Mouse (Mus musculus): Measurements from ENCODE around the gene Mob2. TPM values are rescaled to one million over a fixed set of nuclear protein-coding genes. Genes with fewer than 3 reads are reported as not detected.

Mob2 gene
- polyA plus RNA-seq, 1 experiment from 2014 or later: 52.9 TPM

GRCm38 (mm10) chr7:142025926-142026325 is 34.9 kb downstream of the Mob2 start:
- ATAC-seq (replicated peaks; ENCODE audit: low FRiP score) (no peak), DNase-seq (ENCODE audit: low spot score) (no peak)
- no peak overlapping the region for H3K4me2 ChIP-seq (ENCODE audit: low read depth, low read length, severe bottlenecking)
- no peaks in the 10 kb centered on the region for H3K4me1 ChIP-seq (replicated peaks; ENCODE audit: control insufficient read depth, insufficient read depth, low read length)
- no peaks in the 10 kb centered on the region for H3K27me3 ChIP-seq (ENCODE audit: control insufficient read depth, insufficient read depth, low read length)
- WGBS: 91% methylated on average over 4 of the region's 4 CpGs
- H3K9me3 ChIP-seq (ENCODE audit: control insufficient read depth, low read length): no peaks in the 10 kb centered on the region
- H3K27ac ChIP-seq (ENCODE audit: low read depth, low read length): no peak overlapping the region
- no peak overlapping the region for H3K9ac ChIP-seq (ENCODE audit: low read length)
- no peaks in the 10 kb centered on the region for H3K36me3 ChIP-seq (ENCODE audit: control insufficient read depth, insufficient read depth, low read length)
- no peak overlapping the region for H3K4me3 ChIP-seq (ENCODE audit: low read depth, low read length)

- no peak overlapping the region for H3K27ac ChIP-seq (ENCODE audit: low read depth, low read length)
Observed at GRCm38 (mm10) chr7:142025196-142025595, 35.7 kb downstream of the Mob2 start.

GRCm38 (mm10) chr7:142020827-142021226 is 40.0 kb downstream of the Mob2 start:
- no peaks in the 10 kb centered on the region for H3K4me1 ChIP-seq (replicated peaks; ENCODE audit: control insufficient read depth, insufficient read depth, low read length)
- DNase-seq (ENCODE audit: low spot score) (no peak), ATAC-seq (replicated peaks; ENCODE audit: low FRiP score) (no peak)
- H3K27ac ChIP-seq (ENCODE audit: low read depth, low read length): no peak overlapping the region
- H3K9ac ChIP-seq (ENCODE audit: low read length): no peak overlapping the region
- H3K36me3 ChIP-seq (ENCODE audit: control insufficient read depth, insufficient read depth, low read length): no peaks in the 10 kb centered on the region
- no peaks in the 10 kb centered on the region for H3K27me3 ChIP-seq (ENCODE audit: control insufficient read depth, insufficient read depth, low read length)
- no peak overlapping the region for H3K4me2 ChIP-seq (ENCODE audit: low read depth, low read length, severe bottlenecking)
- 74% methylated on average over 3 of the region's 3 CpGs for WGBS
- no peaks in the 10 kb centered on the region for H3K9me3 ChIP-seq (ENCODE audit: control insufficient read depth, low read length)
- H3K4me3 ChIP-seq (ENCODE audit: low read depth, low read length): no peak overlapping the region

More at GRCm38 (mm10) chr7:142025196-142025595, 35.7 kb downstream of the Mob2 start:
- 91% methylated on average over 2 of the region's 2 CpGs for WGBS
- ATAC-seq (replicated peaks; ENCODE audit: low FRiP score): no peak
- no peaks in the 10 kb centered on the region for H3K36me3 ChIP-seq (ENCODE audit: control insufficient read depth, insufficient read depth, low read length)
- no peak overlapping the region for H3K4me2 ChIP-seq (ENCODE audit: low read depth, low read length, severe bottlenecking)
- H3K4me1 ChIP-seq (replicated peaks; ENCODE audit: control insufficient read depth, insufficient read depth, low read length): no peaks in the 10 kb centered on the region
- H3K27me3 ChIP-seq (ENCODE audit: control insufficient read depth, insufficient read depth, low read length): no peaks in the 10 kb centered on the region
- no peak overlapping the region for H3K4me3 ChIP-seq (ENCODE audit: low read depth, low read length)
- DNase-seq (ENCODE audit: low spot score): no peak
- H3K9ac ChIP-seq (ENCODE audit: low read length): no peak overlapping the region
- no peaks in the 10 kb centered on the region for H3K9me3 ChIP-seq (ENCODE audit: control insufficient read depth, low read length)

GRCm38 (mm10) chr7:142019699-142020098 is 41.2 kb downstream of the Mob2 start:
- 56% methylated on average over 2 of the region's 2 CpGs for WGBS
- Histone ChIP-seq H3K36me3 (ENCODE audit: control insufficient read depth, insufficient read depth, low read length) (no peaks in the 10 kb centered on the region), H3K4me3 (ENCODE audit: low read depth, low read length) (no peak overlapping the region), H3K4me2 (ENCODE audit: low read depth, low read length, severe bottlenecking) (no peak overlapping the region), H3K4me1 (replicated peaks; ENCODE audit: control insufficient read depth, insufficient read depth, low read length) (no peaks in the 10 kb centered on the region), H3K27me3 (ENCODE audit: control insufficient read depth, insufficient read depth, low read length) (no peaks in the 10 kb centered on the region), H3K9ac (ENCODE audit: low read length) (no peak overlapping the region), H3K27ac (ENCODE audit: low read depth, low read length) (no peak overlapping the region), H3K9me3 (ENCODE audit: control insufficient read depth, low read length) (no peaks in the 10 kb centered on the region)
- no peak for DNase-seq (ENCODE audit: low spot score)
- no peak for ATAC-seq (replicated peaks; ENCODE audit: low FRiP score)

GRCm38 (mm10) chr7:142016562-142016961 is 44.3 kb downstream of the Mob2 start:
- Histone ChIP-seq H3K27ac (ENCODE audit: low read depth, low read length) (no peak overlapping the region), H3K4me3 (ENCODE audit: low read depth, low read length) (no peak overlapping the region), H3K4me2 (ENCODE audit: low read depth, low read length, severe bottlenecking) (no peak overlapping the region), H3K4me1 (replicated peaks; ENCODE audit: control insufficient read depth, insufficient read depth, low read length) (no peaks in the 10 kb centered on the region), H3K36me3 (ENCODE audit: control insufficient read depth, insufficient read depth, low read length) (no peaks in the 10 kb centered on the region), H3K9me3 (ENCODE audit: control insufficient read depth, low read length) (no peaks in the 10 kb centered on the region), H3K9ac (ENCODE audit: low read length) (no peak overlapping the region), H3K27me3 (ENCODE audit: control insufficient read depth, insufficient read depth, low read length) (no peaks in the 10 kb centered on the region)
- DNase-seq (ENCODE audit: low spot score) (peak; percentile 67), ATAC-seq (replicated peaks; ENCODE audit: low FRiP score) (no peak)
- WGBS: 83% methylated on average over 1 of the region's 1 CpGs

- no peaks in the 10 kb centered on the region for H3K27me3 ChIP-seq (ENCODE audit: control insufficient read depth, insufficient read depth, low read length)
- DNase-seq (ENCODE audit: low spot score): no peak
Observed at GRCm38 (mm10) chr7:142001597-142002340, 59.1 kb downstream of the Mob2 start.

GRCm38 (mm10) chr7:142000661-142001060 is 60.2 kb downstream of the Mob2 start:
- WGBS: 86% methylated on average over 3 of the region's 3 CpGs
- ATAC-seq (replicated peaks; ENCODE audit: low FRiP score): 0 out of 2 replicates have a peak, but pooled peaks have one; percentile 22
- H3K4me2 ChIP-seq (ENCODE audit: low read depth, low read length, severe bottlenecking): no peak overlapping the region
- H3K4me1 ChIP-seq (replicated peaks; ENCODE audit: control insufficient read depth, insufficient read depth, low read length): no peaks in the 10 kb centered on the region
- no peaks in the 10 kb centered on the region for H3K9me3 ChIP-seq (ENCODE audit: control insufficient read depth, low read length)
- H3K36me3 ChIP-seq (ENCODE audit: control insufficient read depth, insufficient read depth, low read length): peaks cover 2% of the 10 kb centered on the region; the same call in 1 of the 2 replicates
- no peak overlapping the region for H3K27ac ChIP-seq (ENCODE audit: low read depth, low read length)
- H3K27me3 ChIP-seq (ENCODE audit: control insufficient read depth, insufficient read depth, low read length): no peaks in the 10 kb centered on the region
- H3K4me3 ChIP-seq (ENCODE audit: low read depth, low read length): no peak overlapping the region
- H3K9ac ChIP-seq (ENCODE audit: low read length): no peak overlapping the region
- DNase-seq (ENCODE audit: low spot score): no peak

More at GRCm38 (mm10) chr7:142001597-142002340, 59.1 kb downstream of the Mob2 start:
- H3K27ac ChIP-seq (ENCODE audit: low read depth, low read length): no peak overlapping the region
- no peaks in the 10 kb centered on the region for H3K9me3 ChIP-seq (ENCODE audit: control insufficient read depth, low read length)
- peaks cover 2% of the 10 kb centered on the region; the same call in 1 of the 2 replicates for H3K36me3 ChIP-seq (ENCODE audit: control insufficient read depth, insufficient read depth, low read length)
- 73% methylated on average over 22 of the region's 22 CpGs for WGBS
- no peaks in the 10 kb centered on the region for H3K4me1 ChIP-seq (replicated peaks; ENCODE audit: control insufficient read depth, insufficient read depth, low read length)
- H3K9ac ChIP-seq (ENCODE audit: low read length): no peak overlapping the region
- no peak; the same call in 1 of the 2 replicates for ATAC-seq (replicated peaks; ENCODE audit: low FRiP score)
- no peak overlapping the region for H3K4me3 ChIP-seq (ENCODE audit: low read depth, low read length)
- no peak overlapping the region for H3K4me2 ChIP-seq (ENCODE audit: low read depth, low read length, severe bottlenecking)

GRCm38 (mm10) chr7:141994121-141994520 is 66.7 kb downstream of the Mob2 start:
- Histone ChIP-seq H3K27ac (ENCODE audit: low read depth, low read length) (no peak overlapping the region), H3K4me3 (ENCODE audit: low read depth, low read length) (no peak overlapping the region), H3K4me2 (ENCODE audit: low read depth, low read length, severe bottlenecking) (no peak overlapping the region), H3K4me1 (replicated peaks; ENCODE audit: control insufficient read depth, insufficient read depth, low read length) (no peaks in the 10 kb centered on the region), H3K9me3 (ENCODE audit: control insufficient read depth, low read length) (no peaks in the 10 kb centered on the region), H3K27me3 (ENCODE audit: control insufficient read depth, insufficient read depth, low read length) (no peaks in the 10 kb centered on the region), H3K36me3 (ENCODE audit: control insufficient read depth, insufficient read depth, low read length) (peaks cover 6% of the 10 kb centered on the region; the same call in 1 of the 2 replicates), H3K9ac (ENCODE audit: low read length) (no peak overlapping the region)
- DNase-seq (ENCODE audit: low spot score): no peak
- no peak for ATAC-seq (replicated peaks; ENCODE audit: low FRiP score)
- WGBS: 89% methylated on average over 4 of the region's 4 CpGs

- H3K9me3 ChIP-seq (ENCODE audit: control insufficient read depth, low read length): no peaks in the 10 kb centered on the region
- WGBS: 88% methylated on average over 2 of the region's 2 CpGs
- no peaks in the 10 kb centered on the region for H3K27me3 ChIP-seq (ENCODE audit: control insufficient read depth, insufficient read depth, low read length)
- H3K36me3 ChIP-seq (ENCODE audit: control insufficient read depth, insufficient read depth, low read length): peaks cover 6% of the 10 kb centered on the region; the same call in 1 of the 2 replicates
- H3K4me2 ChIP-seq (ENCODE audit: low read depth, low read length, severe bottlenecking): no peak overlapping the region
- DNase-seq (ENCODE audit: low spot score) (no peak), ATAC-seq (replicated peaks; ENCODE audit: low FRiP score) (0 out of 2 replicates have a peak, but pooled peaks have one; percentile 29)
- H3K4me1 ChIP-seq (replicated peaks; ENCODE audit: control insufficient read depth, insufficient read depth, low read length): no peaks in the 10 kb centered on the region
- no peak overlapping the region for H3K9ac ChIP-seq (ENCODE audit: low read length)
- no peak overlapping the region for H3K27ac ChIP-seq (ENCODE audit: low read depth, low read length)
- H3K4me3 ChIP-seq (ENCODE audit: low read depth, low read length): no peak overlapping the region
Observed at GRCm38 (mm10) chr7:141991183-141991582, 69.7 kb downstream of the Mob2 start.

Measured in forebrain, embryonic 11.5 days (tissue).